Mouse (Mus musculus) heart, postnatal 0 days (tissue): ENCODE results near the gene Cars2. TPM values are rescaled to one million over a fixed set of nuclear protein-coding genes. Genes with fewer than 3 reads are reported as not detected.

Experiments
- ATAC-seq: fragments of 200-750 bp; cut with Nextera tagmentation; 2 replicates; pipeline ENCODE4 v1.8.0; 2017; ENCODE audit warnings: low read depth, moderate number of reproducible peaks, moderate library complexity; ENCODE audit not compliant: insufficient read depth
- DNase-seq: peaks from one replicate; pipeline ENCODE4 v3.0.0-alpha.2; 2016; ENCODE audit warnings: low spot score
- H3K27ac ChIP-seq: fragments of 300-500 bp; sonication (generic); 2 replicates; pipeline ENCODE4 v1.5.1; 2014; ENCODE audit warnings: low read depth, mild to moderate bottlenecking
- H3K27me3 ChIP-seq: fragments of 300-500 bp; sonication (generic); 2 replicates; pipeline ENCODE4 v1.6.1; 2014; ENCODE audit warnings: low read length, mixed read lengths; ENCODE audit not compliant: control insufficient read depth, insufficient read depth
- H3K36me3 ChIP-seq: fragments of 300-500 bp; sonication (generic); replicated peaks from 2 replicates; pipeline ENCODE4 v1.6.1; 2014; ENCODE audit warnings: low read length, mixed read lengths; ENCODE audit not compliant: control insufficient read depth, insufficient read depth
- H3K4me1 ChIP-seq: fragments of 300-500 bp; sonication (generic); 2 replicates; pipeline ENCODE4 v1.6.1; 2014; ENCODE audit warnings: antibody characterized with exemption; ENCODE audit not compliant: control insufficient read depth, insufficient read depth
- H3K4me2 ChIP-seq: fragments of 300-500 bp; sonication (generic); 2 replicates; pipeline ENCODE4 v1.6.1; 2014; ENCODE audit warnings: low read depth, mild to moderate bottlenecking, low read length, moderate library complexity
- H3K4me3 ChIP-seq: fragments of 300-500 bp; sonication (generic); 2 replicates; pipeline ENCODE4 v1.5.1; 2014; ENCODE audit warnings: low read depth, low read length
- H3K9ac ChIP-seq: fragments of 300-500 bp; sonication (generic); replicated peaks from 2 replicates; pipeline ENCODE4 v1.6.1; 2014; ENCODE audit warnings: low read depth, low read length, mixed read lengths
- H3K9me3 ChIP-seq: fragments of 300-500 bp; sonication (generic); replicated peaks from 2 replicates; pipeline ENCODE4 v1.6.1; 2016; ENCODE audit warnings: low read length; ENCODE audit not compliant: control insufficient read depth
- CTCF ChIP-seq: IDR thresholded peaks from 2 replicates; pipeline ENCODE4 v1.5.1; 2016; ENCODE audit warnings: antibody characterized with exemption, control low read depth, low read depth
- EP300 ChIP-seq: IDR thresholded peaks from 2 replicates; pipeline ENCODE4 v1.6.1; 2016; ENCODE audit warnings: antibody characterized with exemption, low read depth
- WGBS: fragments of 180-500 bp; shearing (Covaris S2); extraction: QIAGEN DNeasy Blood & Tissue Kit; methylation state at CpG from one replicate; pipeline ENCODE4 v1.1.7; 2014; 5-methylcytosine and 5-hydroxymethylcytosine counted together
- polyA plus RNA-seq: library from polyadenylated mRNA; unstranded; fragments of >200 nt; fragmentation: Nextera tagmentation; extraction: Ambion mirVana; gene quantifications from 2 replicates; pipeline ENCODE4 v1.2.1, GENCODE M21; 2015
- total RNA-seq: library from RNA; depleted of rRNA; stranded (reverse); fragments of >200 nt; gene quantifications from 2 replicates; pipeline ENCODE4 v1.2.3, GENCODE M21; 2014; ENCODE audit warnings: low replicate concordance

Gene Cars2
- total and polyA plus RNA-seq, 2 experiments from 2014 or later, result 21.2 to 40.1 TPM

GRCm38 (mm10) chr8:11544386-11544785 is 6.2 kb downstream of the Cars2 start:
- ATAC-seq (no peak), DNase-seq (no peak)
- no peaks in the 10 kb centered on the region for H3K27me3 ChIP-seq
- no peak overlapping the region for H3K4me3 ChIP-seq
- WGBS, result 46% methylated on average over 3 of the region's 3 CpGs
- no peak overlapping the region for H3K27ac ChIP-seq
- H3K36me3 ChIP-seq, result peaks cover 36% of the 10 kb centered on the region
- H3K4me1 ChIP-seq, result peaks cover 4% of the 10 kb centered on the region; the same call in 1 of the 2 replicates
- H3K9ac ChIP-seq, result no peak overlapping the region
- no peak overlapping the region for H3K4me2 ChIP-seq
- H3K9me3 ChIP-seq, result no peaks in the 10 kb centered on the region
- no peak for TF ChIP-seq EP300
- peak; percentile 53 for TF ChIP-seq CTCF

DNA sequence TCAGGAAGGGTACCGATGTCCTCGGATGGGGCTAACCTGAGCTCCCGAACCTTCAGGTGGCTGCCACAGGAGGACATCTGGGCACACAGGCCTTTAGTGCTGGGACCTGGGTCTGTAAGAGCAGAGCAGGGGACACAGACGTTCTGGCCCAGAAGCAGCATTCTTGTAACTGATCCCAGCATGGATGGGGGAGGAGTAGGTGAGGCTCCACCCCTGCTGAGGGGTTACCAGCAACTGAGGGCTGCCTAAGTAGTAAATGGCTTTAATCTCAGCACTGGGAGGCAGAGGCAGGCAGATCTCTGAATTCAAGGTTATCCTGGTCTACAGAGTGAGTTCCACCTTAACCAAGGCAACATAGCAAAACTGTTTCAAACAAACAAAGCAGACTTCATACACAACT is 7.7 kb downstream of the Cars2 start:
- Histone ChIP-seq H3K27ac (no peak overlapping the region), H3K36me3 (peaks cover 36% of the 10 kb centered on the region), H3K4me1 (peaks cover 4% of the 10 kb centered on the region; the same call in 1 of the 2 replicates), H3K9me3 (no peaks in the 10 kb centered on the region), H3K4me3 (no peak overlapping the region), H3K27me3 (no peaks in the 10 kb centered on the region), H3K9ac (no peak overlapping the region), H3K4me2 (no peak overlapping the region)
- no peak for ATAC-seq
- no peak for DNase-seq
- TF ChIP-seq EP300 (no peak), CTCF (no peak)
- 87% methylated on average over 4 of the region's 4 CpGs for WGBS

GRCm38 (mm10) chr8:11542031-11542430 is 8.6 kb downstream of the Cars2 start:
- peak; percentile 54 for ATAC-seq
- no peak for TF ChIP-seq EP300
- no peak for TF ChIP-seq CTCF
- Histone ChIP-seq H3K9me3 (no peaks in the 10 kb centered on the region), H3K36me3 (peaks cover 33% of the 10 kb centered on the region), H3K4me2 (no peak overlapping the region), H3K4me3 (no peak overlapping the region), H3K4me1 (peaks cover 4% of the 10 kb centered on the region; the same call in 1 of the 2 replicates), H3K27me3 (no peaks in the 10 kb centered on the region), H3K27ac (no peak overlapping the region), H3K9ac (no peak overlapping the region)
- no peak for DNase-seq
- WGBS, result 59% methylated on average over 12 of the region's 12 CpGs

DNA sequence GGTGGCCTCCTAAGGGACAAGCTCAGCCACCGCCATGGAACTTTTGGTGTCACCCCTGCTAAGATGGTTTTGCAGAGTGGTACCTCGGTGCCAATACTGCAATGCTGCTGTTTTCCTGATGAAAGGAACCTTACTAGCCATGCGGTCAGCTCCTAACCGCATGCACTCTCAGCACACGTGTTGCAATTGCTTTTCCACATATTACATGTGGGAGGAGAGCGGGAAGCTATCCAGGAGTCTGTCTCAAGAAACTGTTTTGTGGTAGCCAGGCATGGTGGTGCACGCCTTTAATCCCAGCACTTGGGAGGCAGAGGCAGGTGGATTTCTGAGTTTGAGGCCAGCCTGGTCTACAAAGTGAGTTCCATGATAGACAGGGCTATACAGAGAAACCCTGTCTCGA is 10.4 kb downstream of the Cars2 start:
- no peak for ATAC-seq
- TF ChIP-seq EP300, result no peak
- Histone ChIP-seq H3K9me3 (no peaks in the 10 kb centered on the region), H3K4me2 (no peak overlapping the region), H3K4me1 (peaks cover 4% of the 10 kb centered on the region; the same call in 1 of the 2 replicates), H3K9ac (no peak overlapping the region), H3K36me3 (peaks cover 40% of the 10 kb centered on the region), H3K4me3 (no peak overlapping the region), H3K27ac (no peak overlapping the region), H3K27me3 (no peaks in the 10 kb centered on the region)
- no peak for DNase-seq
- 93% methylated on average over 8 of the region's 8 CpGs for WGBS

- no peak for TF ChIP-seq CTCF
- no peak for TF ChIP-seq EP300
- Histone ChIP-seq H3K36me3 (peaks cover 47% of the 10 kb centered on the region), H3K9ac (no peak overlapping the region), H3K27ac (no peak overlapping the region), H3K4me3 (no peak overlapping the region), H3K4me1 (peaks cover 4% of the 10 kb centered on the region; the same call in 1 of the 2 replicates), H3K4me2 (no peak overlapping the region), H3K9me3 (no peaks in the 10 kb centered on the region), H3K27me3 (no peaks in the 10 kb centered on the region)
- DNase-seq (no peak), ATAC-seq (no peak)
- WGBS, result 91% methylated on average over 4 of the region's 4 CpGs
Observed at GRCm38 (mm10) chr8:11539049-11539448, 11.5 kb downstream of the Cars2 start.

- ATAC-seq (no peak), DNase-seq (no peak)
- TF ChIP-seq CTCF (no peak), EP300 (no peak)
- Histone ChIP-seq H3K4me3 (no peak overlapping the region), H3K27ac (no peak overlapping the region), H3K27me3 (no peaks in the 10 kb centered on the region), H3K9me3 (no peaks in the 10 kb centered on the region), H3K4me2 (no peak overlapping the region), H3K9ac (no peak overlapping the region), H3K36me3 (peaks cover 39% of the 10 kb centered on the region), H3K4me1 (no peaks in the 10 kb centered on the region)
- 73% methylated on average over 9 of the region's 9 CpGs for WGBS
Observed at GRCm38 (mm10) chr8:11534494-11534893, 16.1 kb downstream of the Cars2 start.
